Mouse (Mus musculus): Measurements from ENCODE around the gene Rasa3.

Gene Rasa3

GRCm38 (mm10) chr8:13649154-13649515, 28.3 kb downstream of the Rasa3 start:
- DNase-seq (ENCODE audit: low spot score in 2 of 2): no peak

- DNase-seq (ENCODE audit: low spot score in 2 of 2): no peak
Measured at GRCm38 (mm10) chr8:13648377-13649153, 28.8 kb downstream of the Rasa3 start.

- DNase-seq (ENCODE audit: low spot score in 2 of 2): no peak
Measured at GRCm38 (mm10) chr8:13647591-13647990, 29.8 kb downstream of the Rasa3 start.

- DNase-seq (ENCODE audit: low spot score in 2 of 2): no peak
Measured at GRCm38 (mm10) chr8:13644932-13645676, 32.3 kb downstream of the Rasa3 start.

GRCm38 (mm10) chr8:13644155-13644554, 33.2 kb downstream of the Rasa3 start:
- peak in 1 of 2 experiments; percentile 80 for DNase-seq (ENCODE audit: low spot score in 2 of 2)

- no peak for DNase-seq (ENCODE audit: low spot score in 2 of 2)
Measured at GRCm38 (mm10) chr8:13642659-13643181, 34.7 kb downstream of the Rasa3 start.

GRCm38 (mm10) chr8:13641206-13641605, 36.2 kb downstream of the Rasa3 start:
- DNase-seq (ENCODE audit: low spot score in 2 of 2): no peak

- DNase-seq (ENCODE audit: low spot score in 2 of 2): peak in 1 of 2 experiments; percentile 41
Measured at GRCm38 (mm10) chr8:13640452-13640883, 36.9 kb downstream of the Rasa3 start.

GRCm38 (mm10) chr8:13633107-13633506, 44.3 kb downstream of the Rasa3 start:
- no peak for DNase-seq (ENCODE audit: low spot score in 2 of 2)

- no peak for DNase-seq (ENCODE audit: low spot score in 2 of 2)
Measured at GRCm38 (mm10) chr8:13632309-13632708, 45.1 kb downstream of the Rasa3 start.

- no peak for DNase-seq (ENCODE audit: low spot score in 2 of 2)
Measured at GRCm38 (mm10) chr8:13630754-13631153, 46.6 kb downstream of the Rasa3 start.

GRCm38 (mm10) chr8:13630171-13630570, 47.2 kb downstream of the Rasa3 start:
- DNase-seq (ENCODE audit: low spot score in 2 of 2): no peak

GRCm38 (mm10) chr8:13629351-13630090, 47.9 kb downstream of the Rasa3 start:
- no peak for DNase-seq (ENCODE audit: low spot score in 2 of 2)

GRCm38 (mm10) chr8:13628067-13628466, 49.3 kb downstream of the Rasa3 start:
- DNase-seq (ENCODE audit: low spot score in 2 of 2): no peak

- DNase-seq (ENCODE audit: low spot score in 2 of 2): no peak
Measured at GRCm38 (mm10) chr8:13627591-13627990, 49.8 kb downstream of the Rasa3 start.

GRCm38 (mm10) chr8:13626114-13626513, 51.3 kb downstream of the Rasa3 start:
- no peak for DNase-seq (ENCODE audit: low spot score in 2 of 2)

- no peak for DNase-seq (ENCODE audit: low spot score in 2 of 2)
Measured at GRCm38 (mm10) chr8:13625281-13625970, 52.0 kb downstream of the Rasa3 start.

- DNase-seq (ENCODE audit: low spot score in 2 of 2): peak; percentile 64 to 88
Measured at GRCm38 (mm10) chr8:13624863-13625262, 52.5 kb downstream of the Rasa3 start.

- DNase-seq (ENCODE audit: low spot score in 2 of 2): no peak
Measured at GRCm38 (mm10) chr8:13623911-13624421, 53.4 kb downstream of the Rasa3 start.

- peak; percentile 35 to 49 for DNase-seq (ENCODE audit: low spot score in 2 of 2)
Measured at GRCm38 (mm10) chr8:13623038-13623750, 54.2 kb downstream of the Rasa3 start.

Measured in frontal cortex, postnatal 36 days (tissue).